Mouse (Mus musculus): ENCODE measurements at regions not wholly inside any gene's neighbourhood (a gene's known extent, or its start where the extent isn't known, plus 50 kb on each side); places are given as distances from the start of the nearest gene placed in this dataset.
A peak's percentile ranks its signal among the peaks of the same experiment; 100 is the strongest.

DNA sequence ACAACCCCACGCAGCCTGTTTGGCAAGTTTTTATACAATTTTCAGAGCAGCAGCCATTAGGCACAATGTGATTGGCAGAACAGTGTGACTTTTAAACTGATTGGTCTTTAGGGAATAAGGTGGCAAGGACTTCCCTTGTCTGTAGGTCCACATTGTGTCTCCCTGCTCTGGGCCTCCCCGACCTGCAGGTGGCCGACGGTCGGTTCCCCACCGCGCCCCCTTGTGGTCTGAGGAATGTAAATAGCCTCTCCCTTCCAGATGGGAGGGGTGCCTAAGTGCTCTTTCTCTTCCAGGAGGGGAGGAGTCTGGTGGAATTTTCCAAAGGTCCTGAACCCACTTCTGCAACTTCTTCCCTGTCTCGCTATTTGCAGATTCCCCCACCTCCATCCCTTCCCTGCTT lies 52.5 kb upstream of the Prr5 start:
- peak; percentile 65 for DNase-seq (ENCODE audit: low spot score)

DNA sequence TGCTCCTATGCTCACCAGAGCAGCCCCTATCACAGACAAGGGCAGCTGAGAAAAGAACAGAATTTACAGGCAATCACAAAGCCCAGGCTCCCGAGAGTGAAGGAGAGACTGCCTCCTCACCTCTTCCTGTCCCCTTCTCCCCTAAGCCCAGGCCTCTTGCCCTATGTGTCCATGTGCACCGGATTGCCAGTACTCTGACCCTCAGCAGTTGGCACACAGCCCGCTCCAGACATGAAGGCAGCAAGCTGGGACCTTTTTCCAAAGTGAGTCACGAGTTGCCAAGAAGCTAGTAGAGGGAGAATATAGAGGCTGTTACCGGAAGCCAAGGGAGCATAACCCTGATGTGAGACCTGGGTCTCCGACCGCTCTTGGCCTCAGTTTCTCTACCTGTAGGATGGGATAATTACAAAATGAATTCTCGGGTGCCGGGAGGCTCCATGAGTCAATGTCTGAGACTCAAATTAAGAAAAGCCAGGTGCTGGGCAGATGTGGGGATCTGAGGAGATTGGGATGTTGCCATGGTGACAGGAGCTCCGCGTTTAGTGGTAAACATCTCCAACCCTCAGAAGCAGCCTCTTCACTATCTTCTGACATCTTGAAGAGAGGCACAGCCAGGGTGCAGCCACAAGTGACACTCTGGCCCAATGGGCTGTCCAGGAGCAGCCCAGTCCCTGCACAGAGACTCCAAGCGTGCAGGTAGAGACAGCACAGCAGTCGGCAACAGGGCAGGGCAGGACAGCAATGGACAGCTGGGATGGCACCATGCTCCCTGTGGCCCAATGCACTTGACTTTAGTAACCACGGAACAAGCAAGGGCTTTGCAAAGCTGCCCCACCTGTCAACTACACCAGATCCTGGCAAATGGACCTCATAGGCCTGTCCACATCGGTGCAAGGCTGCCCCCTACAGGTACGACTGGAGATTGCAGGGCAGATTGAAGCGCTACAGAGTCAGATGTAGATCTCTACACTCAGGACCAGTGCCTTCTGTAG lies 55.6 kb upstream of the Prr5 start:
- peak; percentile 95 for DNase-seq (ENCODE audit: low spot score)

DNA sequence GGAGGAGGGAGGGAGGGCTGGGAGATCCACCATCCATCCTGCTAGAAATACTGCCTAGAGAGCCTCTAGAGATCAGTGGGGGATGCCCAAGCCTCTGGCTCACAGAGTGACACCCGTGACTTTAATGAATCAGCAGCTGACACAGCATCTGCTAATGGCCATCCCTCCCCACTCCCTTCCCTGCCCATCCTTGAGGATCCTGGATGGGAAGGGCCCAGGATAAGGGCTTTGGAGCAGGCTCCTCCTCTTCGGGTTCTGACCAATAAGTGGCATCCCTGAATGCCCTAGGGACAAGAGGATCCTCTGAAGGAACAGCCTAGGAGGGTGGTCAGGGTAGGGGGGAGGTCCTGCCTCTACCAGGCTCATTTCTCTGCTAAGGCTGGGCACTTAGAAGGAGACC lies 55.3 kb upstream of the Rtl6 start:
- peak; percentile 90 for DNase-seq (ENCODE audit: low spot score)

DNA sequence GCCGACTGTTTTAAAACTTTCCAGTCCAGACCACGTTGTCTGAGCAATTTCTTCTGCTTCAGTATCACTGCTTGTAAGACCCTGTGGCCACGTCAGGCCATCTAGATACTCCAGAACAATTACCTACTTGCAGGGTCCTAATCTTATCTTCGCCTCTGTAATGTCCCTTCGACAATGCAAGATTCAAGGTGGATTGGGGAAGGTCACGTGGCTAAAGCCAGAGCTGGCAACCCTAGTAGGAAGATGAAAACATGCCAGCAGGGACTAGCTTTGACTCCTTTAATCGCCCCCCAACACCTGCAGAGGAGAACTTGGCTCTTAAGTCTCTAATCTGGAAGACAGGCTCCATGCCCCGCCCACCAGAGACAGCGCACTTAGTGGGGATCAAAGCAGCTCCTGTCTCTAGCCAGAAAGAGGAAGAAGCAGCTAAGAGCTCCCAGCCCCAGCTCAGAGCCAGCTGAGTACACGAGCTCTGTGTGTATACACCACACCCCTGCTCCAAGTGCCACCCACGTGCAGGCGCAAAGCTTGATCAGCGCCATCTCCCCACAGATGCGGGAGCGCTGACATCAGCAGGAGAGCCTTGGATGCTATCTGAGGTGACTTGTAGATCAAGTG lies 52.3 kb upstream of the Rtl6 start:
- DNase-seq (ENCODE audit: low spot score) = no peak

DNA sequence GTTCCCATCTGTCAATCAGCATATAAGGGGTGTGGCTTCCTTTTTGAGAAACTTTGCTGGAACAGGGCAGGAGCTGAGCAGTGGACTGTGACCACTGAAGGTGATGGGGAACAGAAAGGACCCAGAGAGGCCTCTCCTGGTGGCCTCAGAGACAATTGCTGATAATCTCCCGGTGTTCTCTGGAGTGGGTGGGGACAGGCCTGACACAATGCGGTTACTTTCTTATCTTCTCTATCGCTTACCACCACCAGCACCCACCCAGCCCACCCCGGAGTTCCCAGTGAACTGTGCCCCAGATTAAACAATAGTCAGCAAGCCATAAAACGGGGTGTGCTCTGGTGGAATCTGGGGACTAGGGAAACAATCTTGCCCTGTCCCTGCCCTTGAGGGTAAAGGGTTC lies 51.4 kb upstream of the Rtl6 start:
- DNase-seq (ENCODE audit: low spot score) = no peak

Measured in MN1 (cell line).